Mouse (Mus musculus) left cerebral cortex, postnatal 36 days (tissue): ENCODE results near the gene Tbcc. TPM values are rescaled to one million over a fixed set of nuclear protein-coding genes. Genes with fewer than 3 reads are reported as not detected.
A peak's percentile ranks its signal among the peaks of the same experiment; 100 is the strongest.

ENCODE experiments used
- DNase-seq, 2 experiments: peaks; one replicate each; pipeline ENCODE4 v3.0.0; 2021 to 2022; ENCODE audit warnings: low spot score in 2 of 2, mixed read lengths in 1 of 2
- intact Hi-C: fragments of 180-260 bp; cut with DNase I; formaldehyde crosslinking; loops from one replicate; pipeline ENCODE4 v1.15.1; 2025
- total RNA-seq, 2 experiments: library from RNA; stranded (reverse); gene quantifications; 2 replicates each; pipeline ENCODE4 v1.2.3; 2021

Gene Tbcc
- total RNA-seq, 2 experiments from 2014 or later: 33.4 to 37.6 TPM

GRCm38 (mm10) chr17:46860120-46860519 is 30.4 kb upstream of the Tbcc start:
- intact Hi-C loops: no loop called here
- DNase-seq: no peak

DNA sequence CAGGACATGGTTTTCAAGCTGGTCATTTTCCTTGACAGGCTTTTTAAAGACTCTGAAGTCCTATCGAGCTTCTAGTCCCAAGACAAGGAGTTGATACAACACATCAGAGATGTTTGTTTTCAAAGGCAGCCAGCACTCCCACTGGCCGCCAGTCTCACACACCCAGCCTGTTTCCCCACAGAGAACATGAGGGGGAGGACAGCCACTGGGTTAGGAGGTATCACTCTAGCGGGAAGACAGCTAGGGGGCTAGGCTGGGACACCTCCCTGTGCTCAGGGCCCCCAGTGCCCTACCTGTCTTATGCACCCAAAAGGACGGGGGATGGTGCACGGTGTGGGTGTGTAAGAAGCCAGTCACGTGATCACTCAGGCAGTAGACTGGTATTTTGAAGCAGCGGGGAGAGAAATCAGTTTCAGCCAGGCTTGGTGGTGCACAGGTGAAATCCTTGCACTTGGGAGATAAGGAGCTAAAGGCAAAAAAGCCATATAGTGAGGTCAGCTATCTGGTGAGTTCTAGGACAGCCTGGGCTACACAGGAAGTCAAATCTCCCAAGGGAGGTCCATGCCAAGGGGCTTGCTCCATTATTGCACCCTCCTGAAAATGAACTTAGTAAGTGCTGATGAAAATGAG is 25.8 kb upstream of the Tbcc start:
- DNase-seq: no peak
- intact Hi-C loops: no loop called here

DNA sequence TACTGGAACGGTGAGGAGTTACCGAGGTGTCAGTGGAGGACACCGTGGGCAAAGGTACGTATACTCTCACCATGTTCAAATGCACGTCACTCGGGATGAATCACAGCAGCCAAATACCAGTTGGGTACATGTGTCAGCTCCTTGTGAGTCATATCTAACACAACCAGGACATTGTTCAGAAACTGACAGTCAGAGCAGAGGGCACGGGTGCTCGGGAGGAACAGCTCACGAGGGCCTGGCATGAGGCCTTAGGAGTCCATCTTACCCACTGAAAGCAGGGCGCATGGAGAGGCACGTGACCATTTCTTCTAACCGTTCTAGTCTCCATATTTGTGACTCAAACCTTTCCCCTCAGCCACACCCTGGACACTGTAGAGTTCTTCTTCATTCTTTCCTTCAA is 23.6 kb upstream of the Tbcc start:
- DNase-seq: no peak
- intact Hi-C loops: no loop called here

DNA sequence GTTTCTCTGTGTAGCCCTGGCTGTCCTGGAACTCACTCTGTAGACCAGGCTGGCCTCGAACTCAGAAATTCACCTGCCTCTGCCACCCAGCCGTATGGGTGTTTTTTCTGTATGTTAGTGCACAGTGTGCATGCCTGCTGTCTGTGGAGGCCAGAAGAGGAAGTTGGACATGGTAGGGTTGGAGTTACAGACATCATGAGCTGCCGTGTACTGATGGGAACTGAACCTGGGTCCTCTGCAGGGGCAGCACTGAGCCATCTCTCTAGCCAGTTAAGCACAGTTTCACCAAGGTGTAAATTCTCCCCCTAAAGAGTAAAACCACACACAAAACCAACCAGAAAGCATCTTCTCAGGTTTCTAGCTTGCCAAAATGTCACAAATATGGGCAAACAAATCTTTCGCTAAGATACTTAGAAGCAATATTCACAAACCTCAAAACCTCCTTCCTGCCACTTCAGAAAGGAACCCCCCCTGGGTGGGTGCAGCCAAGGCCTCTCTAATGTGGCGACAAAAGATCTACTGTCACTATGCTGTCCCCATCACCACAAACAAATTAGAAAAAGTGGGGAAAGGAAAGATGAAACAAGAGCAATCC is 20.2 kb upstream of the Tbcc start:
- intact Hi-C loops: no loop called here
- no peak for DNase-seq

- DNase-seq: no peak
- intact Hi-C loops: no loop called here
These were observed 19.6 kb upstream of the Tbcc start for GRCm38 (mm10) chr17:46870913-46871312.

GRCm38 (mm10) chr17:46872806-46873205 is 17.7 kb upstream of the Tbcc start:
- no peak for DNase-seq
- intact Hi-C loops: no loop called here

DNA sequence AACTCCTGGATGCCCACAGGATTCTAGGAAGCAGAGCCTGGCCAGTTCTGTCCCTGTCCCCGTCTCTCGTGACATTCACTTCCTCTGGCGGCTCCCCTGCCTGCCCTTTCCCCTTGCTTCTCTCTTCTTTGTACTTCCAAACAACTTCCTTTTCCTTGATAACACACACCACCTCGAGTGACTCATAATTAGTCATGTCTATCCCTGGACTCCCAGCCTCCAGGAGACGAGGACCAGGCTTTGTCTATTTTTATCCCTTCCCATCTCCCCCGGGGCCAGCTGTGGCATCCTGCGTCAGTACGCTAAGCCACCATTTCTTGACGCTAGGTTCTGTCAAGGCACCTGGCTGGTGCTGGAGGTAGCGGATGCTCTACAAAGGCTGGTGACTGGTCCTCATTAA is 16.4 kb upstream of the Tbcc start:
- DNase-seq: peak in 1 of 2 experiments; percentile 30
- intact Hi-C loops: no loop called here

GRCm38 (mm10) chr17:46875626-46876025 is 14.9 kb upstream of the Tbcc start:
- DNase-seq: no peak
- intact Hi-C loops: no loop called here

- intact Hi-C loops: no loop called here
These were observed 14.0 kb upstream of the Tbcc start for GRCm38 (mm10) chr17:46876371-46876950.

DNA sequence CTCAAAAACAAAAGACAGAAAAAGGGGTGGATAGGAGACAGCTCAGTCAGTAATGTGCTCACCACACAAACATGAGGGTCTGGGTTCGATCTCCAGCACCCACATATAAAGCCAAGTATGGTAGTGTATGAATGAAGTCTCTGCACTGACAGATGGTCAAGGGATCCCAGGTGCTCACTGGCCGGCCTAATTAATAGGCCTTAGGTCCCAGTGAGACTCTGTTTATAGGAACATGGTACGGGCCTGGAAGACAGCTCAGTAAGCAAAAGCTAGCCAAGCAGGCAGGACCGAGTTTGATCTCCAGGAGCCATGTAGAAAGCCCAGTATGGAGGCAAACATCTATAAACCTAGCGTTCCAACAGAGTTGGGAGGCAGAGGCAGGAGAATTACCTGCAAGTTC is 13.4 kb upstream of the Tbcc start:
- intact Hi-C loops: no loop called here
- DNase-seq: no peak

More at GRCm38 (mm10) chr17:46876371-46876950, 14.0 kb upstream of the Tbcc start:
- no peak for DNase-seq

GRCm38 (mm10) chr17:46879841-46880311 is 10.6 kb upstream of the Tbcc start:
- intact Hi-C loops: no loop called here
- no peak for DNase-seq

- DNase-seq: no peak
- intact Hi-C loops: no loop called here
These were observed 10.2 kb upstream of the Tbcc start for GRCm38 (mm10) chr17:46880322-46880721.

DNA sequence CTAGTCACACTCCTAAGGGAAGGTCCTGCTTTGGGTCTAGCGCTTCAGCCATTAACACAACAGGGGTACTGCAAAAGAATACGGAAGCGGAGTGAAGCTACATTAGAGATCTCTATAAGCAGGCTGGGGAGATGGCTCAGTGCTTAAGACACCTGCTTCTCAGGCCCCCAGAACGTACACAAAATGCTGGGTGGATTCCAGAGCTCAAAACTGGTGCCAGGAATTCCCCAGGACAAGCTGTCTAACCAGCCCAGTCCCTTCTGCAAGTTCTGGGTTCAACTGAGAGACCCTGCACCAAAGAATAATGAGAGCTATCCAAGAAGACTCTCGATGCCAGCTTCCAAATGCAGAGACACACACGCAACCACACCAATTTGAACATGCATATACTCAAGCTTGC is 8.8 kb upstream of the Tbcc start:
- intact Hi-C loops: no loop called here
- no peak for DNase-seq

GRCm38 (mm10) chr17:46883107-46883506 is 7.4 kb upstream of the Tbcc start:
- DNase-seq: no peak
- intact Hi-C loops: no loop called here

GRCm38 (mm10) chr17:46884766-46885165 is 5.7 kb upstream of the Tbcc start:
- DNase-seq: no peak
- intact Hi-C loops: no loop called here

GRCm38 (mm10) chr17:46885218-46885909 is 5.1 kb upstream of the Tbcc start:
- no peak for DNase-seq
- intact Hi-C loops: no loop called here

DNA sequence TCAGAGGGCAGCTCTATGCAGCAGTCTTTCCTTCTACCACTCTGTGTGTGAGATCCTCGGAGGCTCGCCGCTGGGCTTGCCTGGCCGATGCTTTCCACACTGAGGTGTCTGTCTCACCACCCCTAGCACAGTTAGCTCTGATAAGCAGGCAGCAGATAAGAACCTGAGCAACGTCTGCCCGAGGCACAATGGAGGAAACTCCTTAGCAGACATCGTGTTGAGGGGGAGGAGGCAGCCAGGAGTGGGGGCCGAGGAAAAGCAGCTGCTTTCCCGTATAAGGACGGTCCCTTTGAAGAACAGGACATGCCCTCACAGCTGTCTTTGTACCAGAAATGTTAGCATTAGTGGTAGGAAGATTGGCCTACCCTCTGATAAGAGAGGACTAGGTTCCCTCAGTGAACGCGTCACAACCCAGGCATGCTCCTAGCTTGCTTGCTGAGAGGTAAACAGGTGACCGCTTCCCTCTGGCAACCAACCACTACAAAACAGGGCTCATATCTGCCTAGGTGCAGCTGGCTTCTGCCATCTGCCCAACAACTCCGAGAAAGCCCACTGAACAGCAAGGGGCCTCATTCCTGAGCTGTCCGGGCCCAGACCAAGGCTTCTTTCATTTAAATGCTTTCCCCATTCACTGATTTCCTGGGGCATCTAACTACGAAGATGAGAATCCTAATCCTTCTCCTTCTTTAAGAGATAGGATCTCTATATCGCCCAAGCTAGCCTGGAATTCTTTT is 4.4 kb upstream of the Tbcc start:
- intact Hi-C loops: no loop called here
- no peak for DNase-seq

GRCm38 (mm10) chr17:46888511-46889212 is 1.8 kb upstream of the Tbcc start:
- peak in 1 of 2 experiments; percentile 30 for DNase-seq

GRCm38 (mm10) chr17:46889450-46890084 is 917 bp upstream of the Tbcc start:
- DNase-seq: peak; percentile 81 to 82
- intact Hi-C loops: loop anchor here (1.0 to 2.0 kb wide), 2 partner anchors 32 to 107 kb away; partner anchors contain the start of gene Rpl7l1

More at GRCm38 (mm10) chr17:46888511-46889212, 1.8 kb upstream of the Tbcc start:
- intact Hi-C loops: no loop called here
